Mouse (Mus musculus) spleen, adult 18-20 months (tissue): Measurements from ENCODE around the gene Cask.

Source experiments
- DNase-seq, 2 experiments: peaks; one replicate each; pipeline ENCODE4 v3.0.0; 2022; ENCODE audit warnings: mixed read lengths in 2 of 2

The Cask gene

GRCm38 (mm10) chrX:13513127-13513526 lies 338.0 kb downstream of the Cask start:
- no peak for DNase-seq

DNA sequence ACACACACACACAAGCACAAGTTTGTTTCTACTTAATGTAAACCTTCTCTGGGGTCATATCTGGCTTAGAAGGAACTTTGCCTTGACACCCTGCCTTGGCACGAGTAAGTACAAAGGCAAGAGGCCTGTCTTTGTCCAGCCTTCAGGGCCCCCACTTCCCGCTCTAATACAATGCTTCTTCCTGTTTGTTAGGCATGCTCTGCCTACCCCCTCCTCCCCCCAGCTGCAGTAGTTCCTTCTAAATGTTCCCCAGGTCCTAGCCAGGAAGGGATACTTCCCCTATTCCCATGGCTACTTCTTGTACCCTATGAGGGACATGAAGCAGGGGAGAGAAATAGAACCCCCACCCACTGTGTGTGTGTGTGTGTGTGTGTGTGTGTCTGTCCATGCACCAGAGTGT lies 344.8 kb downstream of the Cask start:
- no peak for DNase-seq

GRCm38 (mm10) chrX:13504389-13504788 lies 346.8 kb downstream of the Cask start:
- no peak for DNase-seq

DNA sequence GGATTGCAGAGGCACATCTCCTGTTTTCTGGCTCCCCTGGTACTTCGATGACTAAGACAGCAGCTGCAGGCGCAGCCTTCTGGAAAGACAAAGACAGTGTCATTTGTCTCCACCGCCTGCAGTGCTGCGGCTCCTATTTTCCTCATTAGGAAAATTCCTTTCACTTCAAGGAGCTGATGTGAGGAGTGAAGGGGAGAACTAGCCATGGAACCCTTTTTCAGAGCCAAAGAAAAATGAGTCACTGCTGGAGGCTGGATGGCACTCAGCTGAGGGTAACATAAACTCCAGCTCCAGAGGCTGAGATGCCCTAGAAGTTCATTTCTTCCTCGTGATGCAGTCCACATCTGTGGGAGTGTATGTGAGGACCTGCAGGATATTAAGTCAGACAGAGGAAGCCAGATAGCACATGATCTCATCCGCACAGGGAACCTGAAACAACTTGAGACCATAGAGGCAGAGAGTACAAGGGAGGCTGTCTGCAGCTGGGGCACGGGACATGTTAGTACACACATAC lies 348.2 kb downstream of the Cask start:
- DNase-seq, result no peak

GRCm38 (mm10) chrX:13500284-13500683 lies 350.9 kb downstream of the Cask start:
- no peak for DNase-seq

DNA sequence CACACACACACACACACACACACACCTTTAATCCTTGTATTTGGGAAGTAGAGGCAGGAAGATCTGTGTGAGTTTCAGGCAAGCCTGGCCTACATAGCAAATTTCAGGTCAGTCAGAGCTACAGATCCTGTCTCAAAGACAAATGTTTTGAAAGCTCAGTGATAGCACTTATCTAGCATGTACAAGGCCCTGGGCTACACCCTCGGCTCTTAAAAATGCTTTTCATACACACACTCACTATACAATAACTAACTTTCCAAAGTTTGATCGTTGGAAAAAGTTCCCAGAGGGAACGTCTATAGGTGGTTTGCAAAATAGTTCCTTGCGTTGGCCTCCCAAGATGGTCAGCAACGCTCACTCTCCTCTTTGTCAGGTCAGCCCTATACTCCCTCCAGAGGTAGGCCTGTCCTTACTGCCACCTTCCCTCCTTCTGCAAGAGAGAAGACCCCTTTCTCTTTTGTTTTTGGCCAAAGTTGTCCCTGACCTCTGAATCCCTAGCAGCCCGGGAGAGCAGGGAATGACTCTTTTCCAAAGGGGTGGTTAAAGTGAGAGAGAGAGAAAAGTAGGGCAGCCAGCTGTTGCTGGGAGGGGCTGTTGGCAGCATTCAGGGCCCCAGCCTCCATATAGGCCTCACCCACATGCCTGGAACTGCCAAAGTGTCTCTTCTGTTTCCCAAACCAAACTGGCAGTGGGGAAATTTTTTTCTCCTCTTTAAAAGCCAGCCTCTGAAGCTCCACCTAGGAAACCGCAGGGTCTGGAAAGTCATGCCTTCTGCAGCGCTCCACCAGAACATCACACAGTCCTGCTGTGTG lies 356.1 kb downstream of the Cask start:
- no peak for DNase-seq

DNA sequence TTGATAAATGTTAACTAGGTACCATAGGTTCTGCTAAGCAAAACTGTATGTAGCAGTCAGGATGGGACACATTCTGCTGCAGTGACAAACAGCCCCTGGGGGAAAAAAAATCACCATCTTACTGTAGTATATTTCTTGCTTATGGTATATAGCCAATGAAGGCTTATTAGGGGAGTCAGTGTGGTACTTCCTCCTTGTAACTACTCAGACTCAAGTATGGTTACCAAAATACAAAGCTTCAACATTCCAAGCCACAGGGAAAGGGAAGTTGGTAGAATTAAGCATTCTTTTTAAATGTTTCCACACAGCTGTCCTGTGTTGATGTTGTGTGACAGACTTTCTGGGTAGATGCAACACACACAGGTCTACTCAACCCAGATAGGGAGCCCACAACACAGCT lies 358.2 kb downstream of the Cask start:
- no peak for DNase-seq

DNA sequence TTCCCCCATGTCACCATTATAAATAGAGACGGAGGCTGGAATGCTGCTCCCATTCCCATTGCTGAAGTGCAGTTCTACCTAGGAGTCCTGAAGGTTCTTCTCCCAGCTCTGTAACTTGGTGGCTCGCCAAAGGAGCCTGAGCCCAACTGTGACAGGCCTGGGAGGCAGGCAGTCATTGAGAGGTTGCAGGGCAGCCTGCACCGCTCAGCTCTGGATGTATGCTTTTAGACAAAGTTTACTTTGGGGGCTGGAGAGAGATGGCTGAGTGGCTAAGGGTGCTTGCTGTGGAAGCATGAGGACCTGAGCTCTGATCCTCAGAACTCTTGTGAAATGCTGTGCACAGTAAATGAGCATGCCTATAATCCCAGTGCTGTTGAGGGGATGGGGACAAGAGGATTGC lies 360.2 kb downstream of the Cask start:
- no peak for DNase-seq

- DNase-seq, result no peak
These were observed 361.4 kb downstream of the Cask start for GRCm38 (mm10) chrX:13489761-13490160.

DNA sequence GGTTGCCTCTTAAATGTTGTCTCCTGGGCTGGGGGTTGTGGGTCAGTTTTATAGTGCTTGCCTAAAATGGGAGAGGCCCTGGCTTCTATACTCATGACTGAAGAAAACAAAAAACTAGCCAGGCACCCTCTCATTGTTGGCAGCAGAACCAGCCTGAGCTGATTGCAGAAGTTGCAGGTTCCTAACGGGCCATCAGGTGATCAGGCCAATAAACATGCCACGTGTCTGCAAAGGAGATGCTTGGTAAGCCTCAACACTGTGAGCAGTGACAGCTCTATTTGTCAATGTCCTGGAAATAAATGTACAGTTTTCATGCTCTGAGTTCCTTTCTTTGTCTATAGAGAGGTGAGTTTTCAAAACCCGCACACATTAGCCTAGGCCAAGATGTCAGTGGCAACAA lies 362.2 kb downstream of the Cask start:
- DNase-seq, result no peak

DNA sequence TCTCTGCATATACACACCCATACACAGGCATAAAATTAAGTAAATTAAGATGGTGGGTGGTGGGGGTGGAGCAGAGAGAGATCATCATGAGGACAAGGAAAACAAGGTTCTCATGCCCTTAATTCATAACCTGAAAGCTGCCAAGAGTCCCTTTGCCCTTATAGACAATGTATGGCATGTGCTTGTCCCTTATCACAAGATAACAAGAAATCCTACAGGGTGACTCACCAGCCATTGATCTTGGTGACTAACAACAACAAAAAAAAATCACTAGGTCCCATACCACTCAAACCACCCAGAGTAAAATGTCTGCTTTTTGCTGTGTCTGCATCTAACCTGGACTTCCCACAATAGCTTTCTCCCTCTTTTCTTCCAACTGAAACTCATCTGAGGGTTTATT lies 366.7 kb downstream of the Cask start:
- DNase-seq, result no peak

DNA sequence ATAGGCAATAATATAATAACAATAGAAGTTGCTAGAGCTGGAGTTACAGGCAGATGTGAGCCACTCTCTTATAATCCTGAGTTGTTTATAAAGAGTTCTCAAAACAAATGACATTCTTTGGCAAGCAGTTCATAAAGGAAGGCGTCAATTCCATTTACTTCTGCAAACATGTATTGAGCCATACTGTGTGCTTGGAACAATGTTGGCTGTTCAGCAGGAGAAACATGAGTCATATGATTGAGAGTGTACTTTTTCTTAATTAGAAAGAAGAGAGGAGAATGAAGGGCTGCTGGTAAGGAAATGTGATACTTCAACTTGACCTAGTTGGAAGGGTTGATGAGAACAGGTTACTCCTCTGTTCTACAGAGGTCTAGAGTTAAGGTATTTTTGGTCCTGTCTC lies 368.6 kb downstream of the Cask start:
- DNase-seq, result no peak

DNA sequence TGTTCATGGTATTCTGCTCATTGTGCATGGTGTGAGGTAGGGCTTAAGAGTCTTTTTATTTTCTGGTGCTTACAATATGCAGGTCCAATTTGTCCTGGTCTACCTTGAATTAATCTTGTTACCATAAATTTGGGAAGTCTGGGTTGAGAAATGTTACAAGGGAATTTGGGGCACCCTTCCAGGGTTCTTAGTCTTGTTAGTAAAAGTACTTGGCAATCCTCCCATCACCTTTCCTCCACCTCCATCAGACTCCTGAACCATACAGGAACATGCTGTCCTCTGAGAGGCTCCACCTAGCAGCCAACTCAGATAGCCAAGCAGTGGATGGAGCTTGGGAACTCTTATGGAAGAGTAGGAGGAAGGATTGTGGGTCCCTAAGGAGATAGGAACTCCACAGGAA lies 371.6 kb downstream of the Cask start:
- no peak for DNase-seq

GRCm38 (mm10) chrX:13478298-13478697 lies 372.9 kb downstream of the Cask start:
- DNase-seq, result no peak

DNA sequence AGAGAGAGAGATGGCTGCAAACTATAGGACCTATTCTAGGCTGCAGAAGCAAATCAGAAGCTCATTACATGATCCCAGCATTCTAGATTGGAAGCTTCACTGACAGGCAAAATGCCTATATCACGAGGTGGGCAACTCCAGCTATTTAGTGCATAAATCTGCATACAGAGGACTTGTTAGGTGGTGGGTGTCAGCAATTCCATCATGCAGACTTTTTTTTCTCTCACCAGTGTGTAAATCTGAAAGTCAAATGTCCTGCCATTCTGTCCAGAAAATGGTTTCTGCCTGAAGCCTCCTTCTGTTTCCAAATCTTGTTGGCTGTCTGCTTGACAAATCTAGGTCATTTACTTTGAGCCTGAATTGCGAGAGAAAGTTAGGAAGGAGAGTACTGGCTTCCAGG lies 373.6 kb downstream of the Cask start:
- no peak for DNase-seq

DNA sequence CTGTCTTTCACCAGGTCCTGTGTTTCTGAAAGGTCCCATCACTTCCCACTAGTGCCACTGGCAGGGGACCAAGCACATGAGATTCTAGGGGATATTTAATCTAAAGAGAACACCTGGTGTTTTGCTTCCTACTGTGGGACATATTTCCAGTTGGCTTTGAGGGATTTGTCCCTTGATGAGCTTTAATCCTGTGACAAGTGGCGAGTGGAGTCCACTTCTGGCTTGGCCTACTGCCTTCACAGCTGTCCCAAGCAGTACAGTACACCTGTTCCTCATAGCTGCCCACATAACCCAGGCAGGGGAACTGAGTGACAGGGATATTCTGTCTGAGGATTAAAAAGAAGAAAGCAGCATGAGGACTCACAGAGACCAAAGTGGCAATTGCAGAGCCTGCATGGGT lies 375.8 kb downstream of the Cask start:
- no peak for DNase-seq

DNA sequence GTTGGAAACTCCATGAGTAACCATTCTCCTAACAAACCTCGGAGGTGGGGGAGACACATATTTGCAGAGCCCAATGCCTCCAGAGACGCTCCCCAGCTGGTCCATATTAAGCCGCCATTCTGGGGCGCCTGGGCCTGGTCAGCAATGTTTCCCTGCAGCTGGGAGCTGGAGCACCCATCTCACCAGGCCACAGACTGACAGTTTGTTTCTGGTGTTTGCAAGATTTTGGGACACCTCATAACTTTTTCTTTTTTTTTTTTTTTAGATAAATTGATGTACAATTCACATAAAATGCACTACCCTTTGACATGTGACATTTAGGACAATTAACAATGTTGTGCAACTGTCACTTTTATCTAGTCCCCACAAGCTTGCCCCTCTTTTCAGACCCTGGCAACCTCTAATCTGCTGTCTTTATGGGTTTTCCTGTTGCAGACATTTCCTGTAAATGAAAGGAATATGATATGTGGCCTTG lies 378.4 kb downstream of the Cask start:
- no peak for DNase-seq

- no peak for DNase-seq
These were observed 379.2 kb downstream of the Cask start for GRCm38 (mm10) chrX:13471925-13472324.

DNA sequence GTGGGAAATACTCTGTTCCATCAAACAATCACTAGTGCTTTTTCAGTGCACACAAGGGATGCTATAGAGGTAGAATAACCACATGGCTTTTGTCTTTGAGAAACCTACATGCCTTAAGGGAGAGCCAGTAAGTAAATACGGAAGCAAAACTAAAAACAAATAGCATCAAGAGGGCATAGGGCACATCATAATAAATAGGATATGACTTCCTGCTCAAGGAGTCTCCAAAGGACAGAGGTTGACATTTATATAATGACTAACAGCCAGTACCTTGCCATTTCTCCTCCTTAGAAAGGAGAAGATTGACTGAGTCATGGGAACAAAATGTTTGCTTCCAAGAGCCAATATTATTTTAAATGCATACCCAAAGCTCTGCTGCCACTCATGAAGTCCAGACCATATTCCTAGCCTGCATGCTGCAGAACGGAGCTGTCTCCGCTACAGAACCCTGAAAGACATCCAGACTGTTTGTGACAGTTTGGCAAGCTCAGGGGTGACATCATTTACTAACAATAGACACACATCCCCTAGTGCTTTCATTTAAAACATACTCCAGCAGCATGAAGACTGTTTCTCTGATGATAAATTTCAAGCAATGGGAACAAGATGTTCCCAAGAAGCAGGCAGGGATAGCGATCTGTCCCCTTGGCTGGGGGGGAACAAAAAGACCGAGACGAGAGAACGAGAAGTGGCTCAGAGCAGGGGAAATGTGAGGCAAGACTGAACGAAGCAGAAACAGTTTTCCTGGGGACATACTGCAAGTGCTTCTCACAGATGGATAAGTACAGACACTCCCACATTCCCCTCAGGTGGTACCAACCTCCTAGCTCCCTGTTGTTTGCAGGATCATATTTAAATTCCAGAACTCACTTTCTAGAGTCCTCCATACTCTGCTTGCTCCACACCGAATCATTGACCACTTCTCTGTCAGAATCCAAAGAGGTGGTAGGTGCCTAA lies 381.7 kb downstream of the Cask start:
- DNase-seq, result no peak

GRCm38 (mm10) chrX:13467121-13467571 lies 384.0 kb downstream of the Cask start:
- DNase-seq, result no peak
